Mouse (Mus musculus) thymus, adult 2 months (tissue): ENCODE data around the gene Aox4.

Source experiments
- CTCF ChIP-seq: fragments of 200-500 bp; IDR thresholded peaks from 2 replicates; pipeline ENCODE4 v1.5.1; 2012; ENCODE audit warnings: mild to moderate bottlenecking, control low read depth, low read length, moderate library complexity, borderline replicate concordance; ENCODE audit not compliant: control insufficient read depth, poor library complexity, insufficient read depth; ENCODE audit errors: extremely low read depth
- POLR2A ChIP-seq: fragments of 200-500 bp; IDR thresholded peaks from 2 replicates; pipeline ENCODE4 v1.6.1; 2012; ENCODE audit warnings: mild to moderate bottlenecking, low read length, control low read depth, moderate library complexity; ENCODE audit not compliant: control insufficient read depth, poor library complexity, insufficient read depth; ENCODE audit errors: extremely low read depth

GRCm38 (mm10) chr1:58229774-58230173 is 19.6 kb downstream of the Aox4 start:
- TF ChIP-seq POLR2A (no peak), CTCF (no peak)
